Mouse (Mus musculus) adrenal gland, postnatal 4 days (tissue): ENCODE data around the gene Myf5. TPM values are rescaled to one million over a fixed set of nuclear protein-coding genes. Genes with fewer than 3 reads are reported as not detected.

Experiments
- DNase-seq, 2 experiments: peaks; one replicate each; pipeline ENCODE4 v3.0.0; 2021 to 2022; ENCODE audit warnings: low spot score in 2 of 2, mixed read lengths in 2 of 2
- microRNA-seq: library from miRNA; unstranded; fragments of <30 nt; microRNA quantifications from one replicate; pipeline ENCODE4 v1.2.0, GENCODE M21; 2021
- total RNA-seq, 2 experiments: library from RNA; stranded (reverse); gene quantifications; 2 replicates each; pipeline ENCODE4 v1.2.3; 2021

Myf5 gene
- total RNA-seq, 2 experiments from 2014 or later, result 0.23 TPM; not detected in 1

- no peak for DNase-seq
Observed at GRCm38 (mm10) chr10:107436967-107437366, 49.0 kb downstream of the Myf5 start.

Small RNAs within 50 kb of the gene (microRNA-seq; reads per million reads assigned to microRNA genes)
- not detected for gene Gm44403

Other genes starting within 250 kb of the Myf5 start
- gene Lin7a, start 214.4 kb downstream of the Myf5 start, total RNA-seq, result 1 to 10 TPM; 2.3 to 2.4 TPM
- gene Myf6, start 8.6 kb upstream of the Myf5 start, total RNA-seq, result 1 to 10 TPM in 1 of 2 experiments, under 1 TPM in 1; 0.48 to 2.8 TPM
- under 1 TPM; 0.14 to 0.20 TPM for gene Ptprq, start 233.9 kb upstream of the Myf5 start, total RNA-seq